Mouse (Mus musculus): ENCODE results near the gene Olfr1234.

Gene Olfr1234

GRCm38 (mm10) chr2:89364765-89365164 is at the start of gene Olfr1234:
Olfr1234 (minus strand) TSS chr2:89364865.
- DNase-seq (ENCODE audit: low spot score), result no peak

- DNase-seq (ENCODE audit: low spot score), result no peak
Measured at GRCm38 (mm10) chr2:89409576-89409975, 44.9 kb upstream of the Olfr1234 start, which contains the start of gene Olfr1238. Olfr1238 (minus strand) TSS chr2:89409676.

- no peak for DNase-seq (ENCODE audit: low spot score)
Measured at GRCm38 (mm10) chr2:89400882-89401281, 36.2 kb upstream of the Olfr1234 start.

GRCm38 (mm10) chr2:89342298-89342697 is 22.4 kb downstream of the Olfr1234 start, which contains the start of gene Olfr1233:
Olfr1233 (minus strand) TSS chr2:89342398.
- no peak for DNase-seq (ENCODE audit: low spot score)

GRCm38 (mm10) chr2:89329575-89329974 is 35.1 kb downstream of the Olfr1234 start, which contains the start of gene Olfr1232:
Olfr1232 (minus strand) TSS chr2:89329675.
- no peak for DNase-seq (ENCODE audit: low spot score)
